Mouse (Mus musculus): ENCODE data around the gene Rffl. TPM values are rescaled to one million over a fixed set of nuclear protein-coding genes. Genes with fewer than 3 reads are reported as not detected.

Gene Rffl
- total RNA-seq, 2 experiments from 2014 or later = 2.7 to 3.0 TPM

DNA sequence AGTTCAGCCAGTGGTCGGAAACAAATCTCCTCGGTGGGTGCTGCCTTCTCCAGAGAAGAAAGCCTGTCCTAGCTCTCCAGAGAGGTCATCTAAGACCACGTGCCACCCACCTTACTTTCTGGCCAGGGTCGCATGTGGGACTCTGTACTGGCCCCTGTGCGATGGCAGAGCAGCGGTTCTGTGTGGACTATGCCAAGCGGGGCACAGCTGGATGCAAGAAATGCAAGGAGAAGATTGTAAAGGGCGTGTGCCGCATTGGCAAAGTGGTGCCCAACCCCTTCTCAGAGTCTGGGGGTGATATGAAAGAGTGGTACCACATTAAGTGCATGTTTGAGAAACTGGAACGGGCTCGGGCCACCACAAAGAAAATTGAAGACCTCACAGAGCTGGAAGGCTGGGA, 87.6 kb downstream of the Rffl start:
- no peak for DNase-seq
- intact Hi-C loops (cut with DNase I) = no loop called here

- intact Hi-C loops (cut with DNase I) = no loop called here
Observed at GRCm38 (mm10) chr11:82782197-82782596, 88.8 kb downstream of the Rffl start.

GRCm38 (mm10) chr11:82780983-82781903, 89.8 kb downstream of the Rffl start, which contains the start of gene Lig3:
Gene Lig3, plus strand, starts transcription at chr11:82781108.
- DNase-seq = peak; percentile 95
- intact Hi-C loops (cut with DNase I) = no loop called here

More at GRCm38 (mm10) chr11:82782197-82782596, 88.8 kb downstream of the Rffl start:
- no peak for DNase-seq

DNA sequence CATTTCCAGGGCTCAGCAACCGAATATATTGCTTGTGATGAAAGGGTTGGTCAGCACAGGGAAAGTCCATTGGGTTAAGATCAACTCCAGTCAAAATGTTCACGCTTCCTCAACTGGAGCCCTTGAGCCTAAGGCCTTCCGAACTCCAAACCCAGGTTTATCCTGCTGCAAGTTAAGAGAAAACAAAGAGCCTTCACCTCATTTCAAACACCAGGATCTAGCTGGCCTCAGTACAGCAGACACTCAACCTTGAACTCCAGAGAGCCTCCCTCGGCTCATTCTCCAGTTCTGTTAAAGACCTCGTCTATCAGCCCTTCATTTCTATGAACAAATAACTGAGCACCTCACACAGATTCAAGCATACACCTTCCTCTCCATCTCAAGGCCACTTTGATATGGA, 90.9 kb downstream of the Rffl start:
- intact Hi-C loops (cut with DNase I) = no loop called here

GRCm38 (mm10) chr11:82764438-82764924, 106.5 kb downstream of the Rffl start:
- no peak for DNase-seq
- intact Hi-C loops (cut with DNase I) = loop anchor here (10.0 kb wide), 2 partner anchors 150 to 530 kb away; no protein-coding TSS in a partner anchor

More for the DNA sequence above, 90.9 kb downstream of the Rffl start:
- DNase-seq = no peak

DNA sequence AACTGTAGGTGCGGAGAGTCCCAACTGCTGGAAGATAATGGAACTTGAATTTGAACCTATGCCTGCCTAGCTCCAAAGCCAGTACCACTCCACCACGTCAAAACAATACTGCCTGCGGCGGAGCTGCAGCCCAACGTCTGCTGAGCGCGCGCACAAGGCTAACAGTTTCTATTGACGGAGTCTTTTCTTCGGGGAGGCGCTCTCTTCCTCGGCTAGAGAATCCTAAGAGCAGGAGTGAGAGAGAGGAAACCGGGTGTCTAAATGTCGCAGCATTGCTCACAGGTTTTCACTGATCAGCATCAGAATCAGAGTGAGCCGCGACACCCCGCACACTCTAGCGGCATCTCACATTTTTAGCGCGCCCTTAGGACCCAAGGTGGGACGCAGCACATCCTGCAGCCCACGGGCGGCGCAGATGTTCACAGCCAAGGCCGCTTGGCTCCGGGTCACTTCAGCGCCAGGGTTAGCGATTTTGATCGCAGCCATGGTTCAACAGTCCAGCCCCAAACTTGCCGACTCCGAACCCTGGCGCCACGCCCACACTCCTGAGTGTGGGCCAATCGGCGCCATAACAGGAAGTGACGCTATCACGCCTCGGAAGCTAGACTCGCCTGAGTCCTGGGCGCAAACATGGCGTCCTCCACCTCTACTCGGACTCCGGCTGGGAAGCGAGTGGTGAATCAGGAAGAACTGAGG, 107.1 kb downstream of the Rffl start, which contains the start of the genes Cct6b and Zfp830:
TSS of gene Cct6b (minus strand) at position 580 of the 696 bp plus-strand sequence.
TSS of gene Zfp830 (plus strand) at position 604 of the 696 bp plus-strand sequence.
- intact Hi-C loops (cut with DNase I) = loop anchor here (10.0 kb wide), 2 partner anchors 149 to 529 kb away; no protein-coding TSS in a partner anchor
- peak; percentile 94 for DNase-seq

DNA sequence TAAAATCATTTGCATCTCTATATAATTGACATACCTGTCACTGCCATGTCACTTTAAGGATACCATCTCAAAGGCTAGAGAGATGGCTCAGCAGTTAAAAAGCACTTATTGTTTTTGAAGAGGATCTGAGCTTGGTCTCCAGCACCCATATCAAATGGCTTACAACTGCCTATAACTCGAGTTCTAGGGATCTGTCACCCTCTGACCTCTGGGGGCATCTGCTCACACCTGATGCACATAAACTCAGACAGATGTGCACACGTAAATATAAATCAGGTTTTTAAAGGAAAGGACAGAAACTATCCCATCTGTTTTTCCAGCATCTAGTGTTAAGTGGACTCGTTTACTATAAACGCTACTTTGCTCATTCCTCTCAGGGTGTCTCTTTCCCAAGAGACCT, 107.7 kb downstream of the Rffl start:
- no peak for DNase-seq
- intact Hi-C loops (cut with DNase I) = loop anchor here (10.0 kb wide), 2 partner anchors 148 to 528 kb away; no protein-coding TSS in a partner anchor

- no peak for DNase-seq
- intact Hi-C loops (cut with DNase I) = loop anchor here (10.0 kb wide), 2 partner anchors 148 to 528 kb away; no protein-coding TSS in a partner anchor
Observed at GRCm38 (mm10) chr11:82762286-82762829, 108.7 kb downstream of the Rffl start.

DNA sequence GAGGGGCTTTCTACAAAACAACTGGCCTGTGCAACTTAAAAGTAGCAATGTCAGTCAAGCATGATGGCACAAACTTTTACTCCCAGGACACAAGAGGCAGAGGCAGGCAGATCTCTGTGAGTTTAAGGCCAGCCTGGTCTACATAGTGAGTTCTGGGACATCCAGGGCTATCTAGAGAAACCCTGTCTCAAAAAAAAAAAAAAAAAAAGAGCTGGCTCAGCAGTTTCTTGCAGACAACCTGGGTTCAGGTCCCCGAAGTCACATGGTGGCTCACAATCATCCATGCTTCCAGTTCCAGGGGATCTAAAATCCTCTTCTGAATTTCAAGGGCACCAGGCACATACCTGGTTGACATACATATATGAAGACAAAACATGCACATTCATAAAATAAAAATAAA, 115.1 kb downstream of the Rffl start:
- no peak for DNase-seq
- intact Hi-C loops (cut with DNase I) = no loop called here

Other genes with a start within 250 kb of the Rffl start
- gene Cct6b, start 106.9 kb downstream of the Rffl start, total RNA-seq (2021) = under 1 TPM; 0.28 to 0.32 TPM
- gene Zfp830, start 106.9 kb downstream of the Rffl start, total RNA-seq (2021) = 10 to 100 TPM; 15.1 to 15.5 TPM
- gene Lig3, start 90.1 kb downstream of the Rffl start, total RNA-seq (2021) = 10 to 100 TPM; 41.4 to 43.5 TPM
- 10 to 100 TPM; 12.1 to 12.5 TPM for gene Rad51d, start 19.4 kb upstream of the Rffl start, total RNA-seq (2021)
- not detected for gene Fndc8, start 20.9 kb upstream of the Rffl start, total RNA-seq (2021)
- 10 to 100 TPM; 50.0 to 51.3 TPM for gene Nle1, start 37.2 kb upstream of the Rffl start, total RNA-seq (2021)
- gene Unc45b, start 39.3 kb upstream of the Rffl start, total RNA-seq (2021) = 1 to 10 TPM; 4.2 to 4.8 TPM
- gene Slfn5, start 80.1 kb upstream of the Rffl start, total RNA-seq (2021) = 1 to 10 TPM; 2.6 to 4.2 TPM
- 1 to 10 TPM; 1.2 to 1.8 TPM for gene Slfn9, start 120.6 kb upstream of the Rffl start, total RNA-seq (2021)
- gene Slfn8, start 149.6 kb upstream of the Rffl start, total RNA-seq (2021) = under 1 TPM in 1 of 2 experiments, not detected in 1; 0.12 TPM
- gene Slfn2, start 193.9 kb upstream of the Rffl start, total RNA-seq (2021) = under 1 TPM; 0.42 to 0.68 TPM
- not detected for gene Slfn1, start 245.6 kb upstream of the Rffl start, total RNA-seq (2021)

Measured in left cerebral cortex, postnatal 4 days (tissue).